Mouse (Mus musculus) G1E (cell line): ENCODE data around the gene Tmcc3.

Experiments used
- CTCF ChIP-seq: IDR thresholded peaks from 2 replicates; pipeline ENCODE4 v1.5.1; 2012; ENCODE audit warnings: low read depth, low read length, inconsistent platforms, mixed read lengths
- GATA1 ChIP-seq: IDR thresholded peaks from 2 replicates; pipeline ENCODE4 v1.6.1; 2012; ENCODE audit warnings: borderline replicate concordance, low read length, inconsistent platforms, mixed read lengths
- GATA2 ChIP-seq: IDR thresholded peaks from 2 replicates; pipeline ENCODE4 v1.6.1; 2012; ENCODE audit warnings: low read depth, low read length, inconsistent platforms, borderline replicate concordance
- POLR2AphosphoS5 ChIP-seq: IDR thresholded peaks from 2 replicates; pipeline ENCODE4 v1.6.1; 2012; ENCODE audit warnings: low read depth, low read length, inconsistent platforms; ENCODE audit not compliant: insufficient replicate concordance
- TAL1 ChIP-seq: conservative IDR thresholded peaks from 2 replicates; pipeline ENCODE4 v1.6.1; 2012; ENCODE audit warnings: low read depth, low read length, inconsistent platforms, mixed read lengths

DNA sequence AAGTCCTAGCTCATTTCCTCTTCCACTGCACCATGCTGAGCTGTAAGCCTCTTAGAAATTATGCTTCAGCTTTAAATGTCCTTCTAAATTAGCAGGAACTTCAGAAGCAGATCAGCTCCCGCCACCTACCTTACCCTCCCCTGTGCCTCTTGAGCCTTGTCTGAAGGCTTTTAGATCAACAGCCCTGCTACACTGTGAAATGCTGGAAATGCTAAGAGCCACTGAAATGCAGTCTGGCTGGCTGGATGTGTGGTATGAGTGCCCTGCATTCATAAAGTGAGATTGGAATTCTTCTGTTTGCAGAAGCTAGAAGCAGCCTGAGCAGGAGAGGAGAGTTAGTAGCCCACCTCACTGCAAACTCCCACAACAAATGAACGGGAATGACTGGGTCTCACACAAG, 174.4 kb downstream of the Tmcc3 start:
- no peak for TF ChIP-seq CTCF
- TF ChIP-seq GATA1 = no peak
- no peak for TF ChIP-seq POLR2AphosphoS5
- no peak for TF ChIP-seq TAL1
- TF ChIP-seq GATA2 = no peak
